Mouse (Mus musculus): ENCODE measurements at regions not wholly inside any gene's neighbourhood (a gene's known extent, or its start where the extent isn't known, plus 50 kb on each side); places are given as distances from the start of the nearest gene placed in this dataset.

GRCm38 (mm10) chr3:21045981-21046380 is 679.0 kb upstream of the Agtr1b start:
- H3K36me3 ChIP-seq (ENCODE audit: insufficient read depth, low read length) = no peaks in the 10 kb centered on the region

GRCm38 (mm10) chr3:21025876-21026275 is 658.9 kb upstream of the Agtr1b start:
- Histone ChIP-seq H3K9ac (replicated peaks; ENCODE audit: low read length) (no peak overlapping the region), H3K9me3 (ENCODE audit: low read length) (no peaks in the 10 kb centered on the region), H3K27me3 (ENCODE audit: insufficient read depth, low read length) (no peaks in the 10 kb centered on the region), H3K4me2 (replicated peaks; ENCODE audit: low read depth, low read length) (no peak overlapping the region), H3K4me1 (ENCODE audit: insufficient read depth, low read length) (no peaks in the 10 kb centered on the region), H3K4me3 (ENCODE audit: low read length) (no peak overlapping the region), H3K27ac (ENCODE audit: low read length) (no peak overlapping the region), H3K36me3 (ENCODE audit: insufficient read depth, low read length) (no peaks in the 10 kb centered on the region)
- whole genome bisulfite sequencing = 58% methylated on average over 1 of the region's 1 CpGs
- ATAC-seq (ENCODE audit: low FRiP score, low TSS enrichment) = no peak

More at GRCm38 (mm10) chr3:21045981-21046380, 679.0 kb upstream of the Agtr1b start:
- Histone ChIP-seq H3K4me1 (ENCODE audit: insufficient read depth, low read length) (no peaks in the 10 kb centered on the region), H3K9me3 (ENCODE audit: low read length) (no peaks in the 10 kb centered on the region), H3K9ac (replicated peaks; ENCODE audit: low read length) (no peak overlapping the region), H3K4me3 (ENCODE audit: low read length) (no peak overlapping the region), H3K27ac (ENCODE audit: low read length) (no peak overlapping the region), H3K27me3 (ENCODE audit: insufficient read depth, low read length) (no peaks in the 10 kb centered on the region), H3K4me2 (replicated peaks; ENCODE audit: low read depth, low read length) (no peak overlapping the region)
- no peak for ATAC-seq (ENCODE audit: low FRiP score, low TSS enrichment)
- WGBS = 85% methylated on average over 3 of the region's 3 CpGs

GRCm38 (mm10) chr3:21020946-21021345 is 654.0 kb upstream of the Agtr1b start:
- Histone ChIP-seq H3K36me3 (ENCODE audit: insufficient read depth, low read length) (no peaks in the 10 kb centered on the region), H3K27ac (ENCODE audit: low read length) (no peak overlapping the region), H3K27me3 (ENCODE audit: insufficient read depth, low read length) (no peaks in the 10 kb centered on the region), H3K4me2 (replicated peaks; ENCODE audit: low read depth, low read length) (no peak overlapping the region), H3K9me3 (ENCODE audit: low read length) (no peaks in the 10 kb centered on the region), H3K4me3 (ENCODE audit: low read length) (no peak overlapping the region), H3K9ac (replicated peaks; ENCODE audit: low read length) (no peak overlapping the region), H3K4me1 (ENCODE audit: insufficient read depth, low read length) (no peaks in the 10 kb centered on the region)
- no peak for ATAC-seq (ENCODE audit: low FRiP score, low TSS enrichment)
- WGBS = 82% methylated on average over 1 of the region's 1 CpGs

GRCm38 (mm10) chr3:21020297-21020696 is 653.3 kb upstream of the Agtr1b start:
- Histone ChIP-seq H3K4me2 (replicated peaks; ENCODE audit: low read depth, low read length) (no peak overlapping the region), H3K9ac (replicated peaks; ENCODE audit: low read length) (no peak overlapping the region), H3K27me3 (ENCODE audit: insufficient read depth, low read length) (no peaks in the 10 kb centered on the region), H3K9me3 (ENCODE audit: low read length) (no peaks in the 10 kb centered on the region), H3K27ac (ENCODE audit: low read length) (no peak overlapping the region), H3K4me3 (ENCODE audit: low read length) (no peak overlapping the region), H3K4me1 (ENCODE audit: insufficient read depth, low read length) (no peaks in the 10 kb centered on the region), H3K36me3 (ENCODE audit: insufficient read depth, low read length) (no peaks in the 10 kb centered on the region)
- no peak for ATAC-seq (ENCODE audit: low FRiP score, low TSS enrichment)

GRCm38 (mm10) chr3:21009650-21010049 is 642.7 kb upstream of the Agtr1b start:
- no peak overlapping the region for H3K4me2 ChIP-seq (replicated peaks; ENCODE audit: low read depth, low read length)
- WGBS = 85% methylated on average over 1 of the region's 1 CpGs
- H3K27ac ChIP-seq (ENCODE audit: low read length) = no peak overlapping the region
- H3K27me3 ChIP-seq (ENCODE audit: insufficient read depth, low read length) = no peaks in the 10 kb centered on the region
- no peaks in the 10 kb centered on the region for H3K4me1 ChIP-seq (ENCODE audit: insufficient read depth, low read length)
- no peak overlapping the region for H3K4me3 ChIP-seq (ENCODE audit: low read length)
- ATAC-seq (ENCODE audit: low FRiP score, low TSS enrichment) = no peak
- no peaks in the 10 kb centered on the region for H3K36me3 ChIP-seq (ENCODE audit: insufficient read depth, low read length)
- no peak overlapping the region for H3K9ac ChIP-seq (replicated peaks; ENCODE audit: low read length)
- no peaks in the 10 kb centered on the region for H3K9me3 ChIP-seq (ENCODE audit: low read length)

GRCm38 (mm10) chr3:20998295-20998694 is 631.3 kb upstream of the Agtr1b start:
- no peak overlapping the region for H3K4me2 ChIP-seq (replicated peaks; ENCODE audit: low read depth, low read length)
- H3K27ac ChIP-seq (ENCODE audit: low read length) = no peak overlapping the region
- H3K9me3 ChIP-seq (ENCODE audit: low read length) = 0 out of 2 replicates have a peak, but pooled peaks cover 2% of the 10 kb centered on the region
- no peak overlapping the region for H3K4me3 ChIP-seq (ENCODE audit: low read length)
- no peak overlapping the region for H3K9ac ChIP-seq (replicated peaks; ENCODE audit: low read length)
- H3K4me1 ChIP-seq (ENCODE audit: insufficient read depth, low read length) = no peaks in the 10 kb centered on the region
- ATAC-seq (ENCODE audit: low FRiP score, low TSS enrichment) = no peak
- H3K36me3 ChIP-seq (ENCODE audit: insufficient read depth, low read length) = no peaks in the 10 kb centered on the region
- H3K27me3 ChIP-seq (ENCODE audit: insufficient read depth, low read length) = no peaks in the 10 kb centered on the region

- 70% methylated on average over 2 of the region's 2 CpGs for WGBS
- Histone ChIP-seq H3K9me3 (ENCODE audit: low read length) (0 out of 2 replicates have a peak, but pooled peaks cover 2% of the 10 kb centered on the region), H3K27ac (ENCODE audit: low read length) (no peak overlapping the region), H3K27me3 (ENCODE audit: insufficient read depth, low read length) (no peaks in the 10 kb centered on the region), H3K4me1 (ENCODE audit: insufficient read depth, low read length) (0 out of 2 replicates have a peak, but pooled peaks cover 3% of the 10 kb centered on the region), H3K9ac (replicated peaks; ENCODE audit: low read length) (no peak overlapping the region), H3K36me3 (ENCODE audit: insufficient read depth, low read length) (no peaks in the 10 kb centered on the region), H3K4me2 (replicated peaks; ENCODE audit: low read depth, low read length) (no peak overlapping the region), H3K4me3 (ENCODE audit: low read length) (no peak overlapping the region)
- ATAC-seq (ENCODE audit: low FRiP score, low TSS enrichment) = no peak
Measured at GRCm38 (mm10) chr3:20989486-20989970, 622.6 kb upstream of the Agtr1b start.

- no peak for ATAC-seq (ENCODE audit: low FRiP score, low TSS enrichment)
- no peaks in the 10 kb centered on the region for H3K36me3 ChIP-seq (ENCODE audit: insufficient read depth, low read length)
Measured at GRCm38 (mm10) chr3:20986942-20987341, 620.0 kb upstream of the Agtr1b start.

GRCm38 (mm10) chr3:20986377-20986727 is 619.4 kb upstream of the Agtr1b start:
- H3K36me3 ChIP-seq (ENCODE audit: insufficient read depth, low read length) = no peaks in the 10 kb centered on the region

More at GRCm38 (mm10) chr3:20986942-20987341, 620.0 kb upstream of the Agtr1b start:
- Histone ChIP-seq H3K4me3 (ENCODE audit: low read length) (no peak overlapping the region), H3K27me3 (ENCODE audit: insufficient read depth, low read length) (no peaks in the 10 kb centered on the region), H3K4me1 (ENCODE audit: insufficient read depth, low read length) (0 out of 2 replicates have a peak, but pooled peaks cover 8% of the 10 kb centered on the region), H3K27ac (ENCODE audit: low read length) (no peak overlapping the region), H3K9me3 (ENCODE audit: low read length) (no peaks in the 10 kb centered on the region), H3K9ac (replicated peaks; ENCODE audit: low read length) (no peak overlapping the region), H3K4me2 (replicated peaks; ENCODE audit: low read depth, low read length) (no peak overlapping the region)
- 3% methylated on average over 1 of the region's 1 CpGs for WGBS

GRCm38 (mm10) chr3:20985682-20986376 is 618.9 kb upstream of the Agtr1b start:
- 0 out of 2 replicates have a peak, but pooled peaks cover 8% of the 10 kb centered on the region for H3K4me1 ChIP-seq (ENCODE audit: insufficient read depth, low read length)
- WGBS = 57% methylated on average over 4 of the region's 4 CpGs
- no peak overlapping the region for H3K27ac ChIP-seq (ENCODE audit: low read length)
- no peaks in the 10 kb centered on the region for H3K27me3 ChIP-seq (ENCODE audit: insufficient read depth, low read length)
- no peaks in the 10 kb centered on the region for H3K36me3 ChIP-seq (ENCODE audit: insufficient read depth, low read length)
- no peak overlapping the region for H3K4me2 ChIP-seq (replicated peaks; ENCODE audit: low read depth, low read length)
- no peak overlapping the region for H3K9ac ChIP-seq (replicated peaks; ENCODE audit: low read length)
- no peak for ATAC-seq (ENCODE audit: low FRiP score, low TSS enrichment)
- no peak overlapping the region for H3K4me3 ChIP-seq (ENCODE audit: low read length)
- H3K9me3 ChIP-seq (ENCODE audit: low read length) = no peaks in the 10 kb centered on the region

More at GRCm38 (mm10) chr3:20986377-20986727, 619.4 kb upstream of the Agtr1b start:
- 26% methylated on average over 1 of the region's 1 CpGs for WGBS
- no peak overlapping the region for H3K4me2 ChIP-seq (replicated peaks; ENCODE audit: low read depth, low read length)
- H3K9ac ChIP-seq (replicated peaks; ENCODE audit: low read length) = no peak overlapping the region
- H3K4me1 ChIP-seq (ENCODE audit: insufficient read depth, low read length) = 0 out of 2 replicates have a peak, but pooled peaks cover 8% of the 10 kb centered on the region
- ATAC-seq (ENCODE audit: low FRiP score, low TSS enrichment) = no peak
- no peaks in the 10 kb centered on the region for H3K9me3 ChIP-seq (ENCODE audit: low read length)
- H3K27me3 ChIP-seq (ENCODE audit: insufficient read depth, low read length) = no peaks in the 10 kb centered on the region
- H3K27ac ChIP-seq (ENCODE audit: low read length) = no peak overlapping the region
- no peak overlapping the region for H3K4me3 ChIP-seq (ENCODE audit: low read length)
